Mouse (Mus musculus): ENCODE data around the gene Pou2af1.

Gene Pou2af1

DNA sequence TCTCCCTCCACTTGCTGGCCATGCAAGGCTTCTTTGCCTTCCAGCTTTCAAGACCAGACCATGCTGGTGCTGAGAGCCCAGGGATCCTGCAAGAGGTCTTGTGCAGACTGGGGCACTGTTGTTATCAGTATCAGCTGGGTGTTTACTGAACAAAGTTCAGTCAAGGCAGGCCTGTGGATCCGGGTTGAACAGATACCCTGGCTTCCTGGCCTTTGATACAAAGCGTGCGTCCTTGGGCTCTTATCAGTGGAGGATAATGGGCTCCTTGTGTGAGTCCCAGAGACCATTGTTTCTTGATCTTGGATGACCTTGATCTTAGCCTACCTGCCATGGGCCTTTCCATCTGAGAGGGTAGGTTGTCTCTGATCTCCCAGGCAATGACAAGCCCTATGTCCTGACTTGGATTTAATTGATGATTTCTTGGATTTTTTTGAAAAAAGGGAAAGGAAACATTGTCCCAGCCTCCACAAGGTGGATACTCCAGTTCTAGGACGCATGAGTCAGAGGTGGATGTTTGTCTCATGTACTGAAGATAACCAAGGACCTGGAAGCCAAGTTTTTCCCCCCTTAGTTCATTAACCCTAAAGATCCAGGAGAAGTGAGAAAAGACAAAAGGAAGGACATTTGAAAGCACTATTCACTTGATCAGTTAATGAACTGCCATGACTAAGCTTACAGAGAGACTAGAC lies 17.3 kb downstream of the Pou2af1 start:
- no peak for DNase-seq

- no peak for DNase-seq
These were observed 18.7 kb downstream of the Pou2af1 start for GRCm38 (mm10) chr9:51232163-51232562.

GRCm38 (mm10) chr9:51238741-51239385 lies 25.4 kb downstream of the Pou2af1 start:
- DNase-seq, result no peak

- no peak for DNase-seq
These were observed 43.4 kb downstream of the Pou2af1 start for GRCm38 (mm10) chr9:51256780-51257502.

GRCm38 (mm10) chr9:51258426-51258825 lies 44.9 kb downstream of the Pou2af1 start:
- DNase-seq, result no peak

- no peak for DNase-seq
These were observed 55.3 kb downstream of the Pou2af1 start for GRCm38 (mm10) chr9:51268852-51269251.

DNA sequence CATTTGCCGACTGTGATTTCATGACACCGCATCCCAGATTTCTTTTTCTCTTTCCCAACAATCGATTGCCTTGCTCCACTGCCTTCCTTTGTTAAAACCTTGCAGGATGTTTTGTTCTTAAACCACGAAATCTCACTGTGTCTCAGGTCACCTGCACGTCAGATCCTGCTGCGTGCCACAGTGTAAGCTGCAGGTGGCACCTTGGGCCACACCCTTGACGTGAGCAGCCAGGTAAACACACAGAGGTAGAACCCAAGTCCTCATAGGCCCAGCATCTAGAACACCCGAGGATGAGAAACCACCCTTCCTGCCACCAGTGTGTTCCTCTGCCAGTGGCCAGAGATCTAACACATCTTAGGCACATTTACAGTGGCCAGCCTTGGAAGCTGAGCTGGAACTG lies 57.6 kb downstream of the Pou2af1 start:
- no peak for DNase-seq

- DNase-seq, result no peak
These were observed 58.6 kb downstream of the Pou2af1 start for GRCm38 (mm10) chr9:51272102-51272501.

GRCm38 (mm10) chr9:51273581-51274154 lies 60.2 kb downstream of the Pou2af1 start:
- DNase-seq, result no peak

DNA sequence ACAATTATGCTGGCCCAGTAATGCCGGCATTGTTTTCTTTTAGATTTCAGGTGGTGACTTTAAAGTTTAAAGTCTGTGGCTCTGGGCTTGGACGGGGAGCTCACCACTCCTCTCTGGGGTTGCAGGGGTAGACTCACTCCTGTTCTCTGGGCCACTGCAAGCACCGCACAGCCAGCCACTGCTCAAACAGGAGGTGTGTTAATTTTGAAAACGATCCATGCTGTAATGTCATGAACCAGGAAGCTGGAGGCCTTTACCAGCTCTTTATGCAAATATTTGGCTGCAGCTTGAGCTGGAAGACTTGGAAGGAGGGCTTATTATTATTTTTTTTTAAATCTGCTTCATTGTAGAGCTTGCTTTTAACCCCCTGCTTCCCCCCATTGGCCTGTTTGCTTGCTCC lies 61.2 kb downstream of the Pou2af1 start:
- no peak for DNase-seq

- DNase-seq, result peak in 1 of 2 experiments; percentile 18
These were observed 64.5 kb downstream of the Pou2af1 start for GRCm38 (mm10) chr9:51277834-51278498.

DNA sequence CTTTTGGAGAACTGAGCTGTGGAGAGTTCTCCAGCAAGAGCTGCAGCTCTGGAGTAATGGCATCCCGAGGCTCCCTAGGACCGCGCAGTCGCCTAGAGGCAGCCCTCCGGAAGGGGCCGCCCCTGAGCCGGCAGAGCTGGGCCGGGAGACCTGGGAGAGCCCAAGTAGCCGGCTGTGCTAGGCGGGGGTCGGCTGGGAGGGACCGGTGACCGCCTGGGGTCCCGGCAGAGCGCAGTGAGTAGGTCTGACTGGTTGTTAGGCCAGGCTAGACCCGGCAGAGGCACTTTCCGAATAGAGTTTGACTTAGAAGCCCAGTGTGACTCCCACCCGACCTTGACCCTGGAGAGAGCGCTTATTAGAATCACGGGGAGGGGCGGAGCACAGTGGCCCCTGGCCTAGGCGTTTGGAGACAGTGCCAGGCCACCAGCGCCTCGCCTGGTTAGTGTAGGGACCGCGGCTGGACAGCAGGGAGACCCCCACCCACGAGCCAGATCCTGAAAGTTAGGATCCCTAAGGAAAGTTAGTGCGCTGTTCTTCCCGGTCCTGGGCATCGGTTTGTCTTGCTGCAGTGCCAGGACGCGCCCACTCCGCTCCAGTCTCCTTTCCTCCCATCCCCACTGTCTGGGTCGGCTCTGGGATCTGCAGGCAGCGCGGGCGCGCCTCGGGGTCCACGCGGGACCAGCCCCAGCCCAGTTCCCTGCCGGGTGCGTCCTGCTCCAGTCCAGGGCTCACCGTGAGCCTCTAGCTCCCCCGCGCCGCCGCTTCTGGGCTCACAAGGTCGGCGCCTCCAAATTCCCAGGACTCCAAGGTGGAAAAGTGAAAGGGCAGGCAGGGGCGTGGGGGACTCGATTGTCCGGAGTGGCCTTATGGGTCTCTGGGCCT lies 65.2 kb downstream of the Pou2af1 start, which contains the start of gene Colca2:
TSS of gene Colca2 (minus strand) at position 70 of the 882 bp plus-strand sequence.
- peak; percentile 89 to 93 for DNase-seq

DNA sequence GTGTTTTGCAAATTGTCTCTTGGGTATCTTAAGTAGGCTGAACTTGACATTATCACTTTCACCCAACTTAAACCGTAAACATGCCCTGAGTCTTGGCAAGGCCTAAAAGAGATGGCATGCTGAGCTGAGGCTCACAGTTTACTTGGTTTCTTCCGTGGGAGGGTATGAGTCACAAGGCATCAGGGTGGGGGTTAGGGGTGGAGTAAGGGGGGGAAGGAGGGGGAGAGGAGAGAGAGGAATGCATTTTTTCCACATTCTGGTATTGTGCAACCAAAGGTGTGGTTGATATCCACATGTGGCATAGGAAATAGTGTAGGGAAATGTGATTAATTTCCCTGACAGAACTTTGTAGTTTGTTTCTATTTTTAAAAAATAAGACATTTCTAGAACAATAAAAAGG lies 72.6 kb downstream of the Pou2af1 start:
- no peak for DNase-seq
